Mouse (Mus musculus): ENCODE data around the gene Pcnt. TPM values are rescaled to one million over a fixed set of nuclear protein-coding genes. Genes with fewer than 3 reads are reported as not detected.

Gene Pcnt
- total RNA-seq, 2 experiments from 2014 or later: 20.6 to 23.2 TPM

- DNase-seq (ENCODE audit: low spot score in 2 of 2): peak in 1 of 2 experiments; percentile 42
Measured at GRCm38 (mm10) chr10:76326304-76327006, 116.1 kb downstream of the Pcnt start.

- peak in 1 of 2 experiments; percentile 61 for DNase-seq (ENCODE audit: low spot score in 2 of 2)
Measured at GRCm38 (mm10) chr10:76317623-76318022, 125.0 kb downstream of the Pcnt start.

- peak in 1 of 2 experiments; percentile 58 for DNase-seq (ENCODE audit: low spot score in 2 of 2)
Measured at GRCm38 (mm10) chr10:76316194-76316593, 126.4 kb downstream of the Pcnt start.

- DNase-seq (ENCODE audit: low spot score in 2 of 2): no peak
Measured at GRCm38 (mm10) chr10:76306738-76307137, 135.8 kb downstream of the Pcnt start.

Other genes with a start within 250 kb of the Pcnt start
- 10 to 100 TPM; 77.8 to 83.7 TPM for gene Prmt2, start 204.9 kb downstream of the Pcnt start, total RNA-seq (2021)
- 100 to 1,000 TPM; 156 to 157 TPM for gene S100b, start 188.9 kb downstream of the Pcnt start, total RNA-seq (2021)
- 10 to 100 TPM; 56.9 to 59.6 TPM for gene Dip2a, start 97.5 kb downstream of the Pcnt start, total RNA-seq (2021)
- not detected for gene AC141477.1, start 2.3 kb downstream of the Pcnt start, total RNA-seq (2021)
- gene 2610028H24Rik, start 6.3 kb upstream of the Pcnt start, total RNA-seq (2021): not detected
- 10 to 100 TPM; 57.1 to 58.0 TPM for gene Mcm3ap, start 26.1 kb upstream of the Pcnt start, total RNA-seq (2021)
- gene Ybey, start 26.3 kb upstream of the Pcnt start, total RNA-seq (2021): 1 to 10 TPM; 4.7 to 4.8 TPM
- 10 to 100 TPM; 40.5 to 41.6 TPM for gene Lss, start 88.8 kb upstream of the Pcnt start, total RNA-seq (2021)
- gene Spatc1l, start 119.5 kb upstream of the Pcnt start, total RNA-seq (2021): not detected
- gene Ftcd, start 132.9 kb upstream of the Pcnt start, total RNA-seq (2021): not detected
- gene Col6a2, start 180.8 kb upstream of the Pcnt start, total RNA-seq (2021): 1 to 10 TPM; 6.0 TPM

Data from layer of hippocampus, adult 18-20 months (tissue).